Mouse (Mus musculus) limb, embryonic 11.5 days (tissue): ENCODE results near the gene Saa1. TPM values are rescaled to one million over a fixed set of nuclear protein-coding genes. Genes with fewer than 3 reads are reported as not detected.
"Not testable (repeated sequence)": the region's sequence is repeated elsewhere in the genome, so short reads cannot be mapped to it uniquely, and the experiment has no call there.

Experiments
- ATAC-seq: fragments of 200-750 bp; cut with Nextera tagmentation; 2 replicates; pipeline ENCODE4 v1.8.0; 2017; ENCODE audit warnings: low read depth; ENCODE audit not compliant: insufficient number of reproducible peaks, low FRiP score, low TSS enrichment
- DNase-seq: peaks from one replicate; pipeline ENCODE4 v3.0.0-alpha.2; 2015; ENCODE audit warnings: low spot score
- H3K27ac ChIP-seq: fragments of 300-500 bp; sonication (generic); replicated peaks from 2 replicates; pipeline ENCODE4 v1.5.1; 2014; ENCODE audit warnings: low read depth, mild to moderate bottlenecking, low read length
- H3K27me3 ChIP-seq: fragments of 300-500 bp; sonication (generic); 2 replicates; pipeline ENCODE4 v1.6.1; 2014; ENCODE audit warnings: mild to moderate bottlenecking, low read length, mixed read lengths; ENCODE audit not compliant: control insufficient read depth, insufficient read depth
- H3K36me3 ChIP-seq: fragments of 300-500 bp; sonication (generic); 2 replicates; pipeline ENCODE4 v1.6.1; 2014; ENCODE audit warnings: mild to moderate bottlenecking, low read length, moderate library complexity, mixed read lengths; ENCODE audit not compliant: control insufficient read depth, insufficient read depth
- H3K4me1 ChIP-seq: fragments of 300-500 bp; sonication (generic); 2 replicates; pipeline ENCODE4 v1.6.1; 2014; ENCODE audit warnings: low read length, mixed read lengths; ENCODE audit not compliant: control insufficient read depth, insufficient read depth
- H3K4me2 ChIP-seq: fragments of 300-500 bp; sonication (generic); 2 replicates; pipeline ENCODE4 v1.6.1; 2014; ENCODE audit warnings: low read depth, mild to moderate bottlenecking, moderate library complexity; ENCODE audit not compliant: severe bottlenecking
- H3K4me3 ChIP-seq: fragments of 300-500 bp; sonication (generic); 2 replicates; pipeline ENCODE4 v1.5.1; 2014; ENCODE audit warnings: low read depth, low read length
- H3K9ac ChIP-seq: fragments of 300-500 bp; sonication (generic); 2 replicates; pipeline ENCODE4 v1.6.1; 2014; ENCODE audit warnings: mild to moderate bottlenecking, low read length
- H3K9me3 ChIP-seq: fragments of 300-500 bp; sonication (generic); 2 replicates; pipeline ENCODE4 v1.6.1; 2016; ENCODE audit warnings: low read length; ENCODE audit not compliant: control insufficient read depth
- WGBS: fragments of 180-500 bp; shearing (Covaris S2); extraction: QIAGEN DNeasy Blood & Tissue Kit; methylation state at CpG from one replicate; pipeline ENCODE4 v1.1.7; 2014; 5-methylcytosine and 5-hydroxymethylcytosine counted together
- polyA plus RNA-seq: library from polyadenylated mRNA; unstranded; fragments of >200 nt; fragmentation: Nextera tagmentation; extraction: Ambion mirVana; gene quantifications from 2 replicates; pipeline ENCODE4 v1.2.1, GENCODE M21; 2014

The Saa1 gene
- polyA plus RNA-seq: 0.81 TPM in 1 of 2 replicates, not detected in the other

DNA sequence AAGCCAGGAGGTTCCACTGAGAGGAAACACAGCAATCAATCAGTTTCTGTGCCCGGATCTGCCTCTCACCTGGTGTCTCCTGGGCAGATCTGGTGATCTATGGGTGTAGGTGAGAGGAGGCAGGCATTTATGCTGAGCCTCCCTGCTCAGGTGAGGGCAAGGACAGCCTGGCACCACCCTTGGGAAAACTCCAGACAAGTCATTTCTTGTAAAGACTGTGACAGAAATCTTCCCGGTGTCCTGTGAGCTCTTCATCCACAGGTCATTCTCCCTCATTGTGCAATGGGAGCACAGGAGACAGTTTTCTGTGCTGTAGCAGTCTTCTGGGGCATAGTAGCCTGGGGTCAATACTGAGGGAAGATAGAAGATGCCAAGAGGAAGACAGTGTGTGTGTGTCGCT, at the start of gene Saa1:
Gene Saa1, minus strand, starts transcription at position 101 of the 400 bp plus-strand sequence.
- not testable (repeated sequence) for H3K9ac ChIP-seq, H3K9me3 ChIP-seq
- WGBS: 82% methylated on average over 3 of the region's 3 CpGs

DNA sequence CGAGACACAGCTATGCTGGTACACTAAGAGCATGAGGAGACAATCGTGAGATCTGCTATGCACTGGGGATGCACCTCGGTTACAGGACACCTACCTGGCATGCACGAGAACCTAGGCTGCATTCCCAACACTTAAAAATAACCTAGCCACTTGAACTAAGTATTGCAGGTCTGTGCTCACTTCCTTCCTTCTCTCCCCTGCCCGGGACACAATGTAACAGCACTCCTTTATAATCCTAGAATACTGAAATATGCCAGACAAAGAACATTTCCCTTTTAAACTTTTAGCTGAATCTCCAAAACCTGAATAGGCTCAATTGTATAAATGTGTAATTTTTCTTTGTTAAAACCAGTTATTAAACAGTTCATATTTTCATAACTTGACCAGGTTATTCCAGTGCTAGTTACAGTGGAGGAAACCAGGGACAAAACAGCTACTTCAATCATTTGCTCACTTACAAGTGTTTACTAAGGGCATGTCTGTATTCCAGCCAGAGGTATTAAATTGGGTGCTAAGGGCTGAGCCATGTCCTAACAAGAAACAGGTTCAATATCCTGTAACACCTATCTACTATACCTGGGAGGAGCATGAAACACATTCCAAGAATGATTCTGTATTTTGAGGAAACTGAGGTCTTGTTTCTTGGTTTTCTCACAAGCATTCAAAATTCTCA, 46.5 kb upstream of the Saa1 start:
- no peak for DNase-seq
- Histone ChIP-seq H3K4me2 (no peak overlapping the region), H3K4me3 (no peak overlapping the region), H3K9ac (no peak overlapping the region), H3K27me3 (no peaks in the 10 kb centered on the region), H3K36me3 (0 out of 2 replicates have a peak, but pooled peaks cover 4% of the 10 kb centered on the region), H3K9me3 (no peaks in the 10 kb centered on the region), H3K4me1 (no peaks in the 10 kb centered on the region), H3K27ac (no peak overlapping the region)
- WGBS: 82% methylated on average over 5 of the region's 5 CpGs
- ATAC-seq: no peak

More for the DNA sequence above, at the start of gene Saa1:
- H3K36me3 ChIP-seq, H3K4me2 ChIP-seq, H3K27ac ChIP-seq, H3K4me3 ChIP-seq, ATAC-seq, DNase-seq, H3K4me1 ChIP-seq, H3K27me3 ChIP-seq: not testable (repeated sequence)

DNA sequence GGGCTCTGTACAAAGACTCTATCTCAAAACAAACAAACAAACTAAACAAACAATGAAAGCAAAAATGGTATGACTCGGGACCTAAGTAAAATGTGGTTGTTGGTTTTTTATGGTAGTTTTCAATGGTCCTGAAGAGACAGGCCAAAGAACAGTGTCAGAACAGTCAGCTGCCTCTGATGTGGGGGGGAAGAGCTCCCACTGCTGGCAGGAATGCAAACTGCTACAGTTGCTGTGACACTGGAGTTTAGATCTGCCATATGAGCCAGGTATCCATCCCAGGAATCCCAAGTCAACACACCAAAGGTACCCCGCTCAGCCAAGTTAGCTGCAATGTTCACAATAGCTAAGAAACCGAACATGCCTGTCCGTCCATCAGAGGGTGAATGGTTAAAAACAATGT, 27.9 kb upstream of the Saa1 start:
- DNase-seq: peak; percentile 80
- 66% methylated on average over 4 of the region's 4 CpGs for WGBS
- no peak overlapping the region for H3K27ac ChIP-seq
- ATAC-seq: no peak
- no peaks in the 10 kb centered on the region for H3K9me3 ChIP-seq
- no peak overlapping the region for H3K9ac ChIP-seq
- no peak overlapping the region for H3K4me3 ChIP-seq
- peaks cover 9% of the 10 kb centered on the region for H3K36me3 ChIP-seq
- H3K4me2 ChIP-seq: no peak overlapping the region
- no peaks in the 10 kb centered on the region for H3K27me3 ChIP-seq
- no peaks in the 10 kb centered on the region for H3K4me1 ChIP-seq

DNA sequence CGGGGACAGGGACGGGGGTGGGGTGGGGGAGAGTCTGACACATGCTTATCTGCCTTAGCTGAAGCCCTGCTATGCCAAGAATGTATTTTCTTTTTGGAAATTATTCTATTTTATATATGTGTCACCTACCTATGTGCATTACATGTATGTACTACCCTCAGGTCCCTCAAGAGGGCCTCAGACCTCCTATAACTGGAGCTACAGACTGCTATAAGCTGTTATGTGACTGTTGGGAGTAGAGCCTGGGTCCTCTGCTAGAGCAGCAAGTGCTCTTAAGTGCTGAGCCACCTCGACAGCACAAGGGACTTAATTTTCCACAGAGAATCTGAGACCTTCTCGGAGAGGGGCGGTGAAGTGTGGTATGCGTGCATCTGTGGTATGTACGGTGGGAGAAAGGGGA, 25.7 kb upstream of the Saa1 start:
- DNase-seq: no peak
- peaks cover 14% of the 10 kb centered on the region for H3K36me3 ChIP-seq
- H3K4me3 ChIP-seq: no peak overlapping the region
- ATAC-seq: no peak
- no peak overlapping the region for H3K27ac ChIP-seq
- no peaks in the 10 kb centered on the region for H3K27me3 ChIP-seq
- H3K4me2 ChIP-seq: no peak overlapping the region
- no peak overlapping the region for H3K9ac ChIP-seq
- H3K9me3 ChIP-seq: no peaks in the 10 kb centered on the region
- WGBS: 92% methylated on average over 7 of the region's 7 CpGs
- H3K4me1 ChIP-seq: no peaks in the 10 kb centered on the region

DNA sequence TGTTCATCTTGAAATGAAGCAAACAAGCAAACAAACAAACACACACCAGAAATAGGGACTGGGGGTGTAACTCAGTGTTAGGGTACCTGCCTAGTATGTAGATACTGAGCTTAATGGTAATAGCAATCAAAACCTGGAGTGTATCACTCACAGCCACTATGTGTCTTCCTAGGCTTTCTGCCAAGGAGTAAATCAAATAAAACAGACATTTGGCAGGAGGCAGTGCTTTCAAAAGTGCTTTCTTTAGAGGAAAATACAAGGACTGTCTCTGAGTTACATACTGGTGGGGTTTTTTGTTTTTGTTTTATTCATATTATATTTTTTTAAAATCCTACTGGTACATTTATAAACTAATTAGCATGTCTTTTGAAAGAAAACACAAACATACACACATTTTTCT, 24.6 kb upstream of the Saa1 start:
- H3K4me1 ChIP-seq: no peaks in the 10 kb centered on the region
- no peak overlapping the region for H3K4me2 ChIP-seq
- no peak overlapping the region for H3K4me3 ChIP-seq
- no peak for ATAC-seq
- H3K27me3 ChIP-seq: no peaks in the 10 kb centered on the region
- no peak overlapping the region for H3K9ac ChIP-seq
- H3K9me3 ChIP-seq: no peaks in the 10 kb centered on the region
- no peak overlapping the region for H3K27ac ChIP-seq
- no peak for DNase-seq
- H3K36me3 ChIP-seq: peaks cover 16% of the 10 kb centered on the region

DNA sequence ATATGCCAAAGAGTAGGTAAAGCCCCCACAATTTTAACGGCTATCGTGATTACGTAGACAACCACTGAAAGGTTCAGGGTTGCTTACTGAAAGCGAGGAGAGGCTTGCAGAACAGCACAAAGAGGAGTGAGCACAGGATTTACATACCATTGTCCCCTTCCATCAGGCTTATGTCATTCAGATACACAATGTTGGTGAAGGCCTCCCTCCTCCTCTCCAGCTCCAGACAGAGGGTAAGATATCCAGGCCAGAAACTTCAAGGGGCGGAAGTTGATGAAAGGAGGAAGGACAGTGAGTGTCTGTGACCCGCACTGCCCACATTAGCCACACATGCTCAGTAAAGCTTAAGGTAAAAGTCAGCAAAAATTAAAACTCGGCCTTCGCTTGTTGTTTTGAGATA, 21.9 kb upstream of the Saa1 start:
- no peak for ATAC-seq

DNA sequence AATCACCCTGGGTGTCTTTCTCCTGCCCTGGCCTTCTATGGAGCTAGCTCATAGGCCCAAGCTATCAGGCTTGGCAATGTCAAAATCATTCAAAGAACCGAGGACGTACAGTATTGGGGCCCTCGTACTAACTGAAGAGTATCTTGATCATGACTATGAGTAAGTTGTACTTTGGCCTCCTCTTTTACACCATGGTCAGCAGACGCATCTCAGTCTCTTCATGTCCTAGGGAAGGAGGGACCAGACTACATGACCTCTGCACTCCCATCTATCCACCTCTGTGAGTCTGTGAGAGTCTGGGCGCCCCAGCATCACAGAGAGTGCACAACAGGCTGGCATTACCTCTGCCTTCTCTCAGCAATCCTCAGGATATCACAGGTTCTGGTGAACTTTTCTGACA, 19.8 kb upstream of the Saa1 start:
- Histone ChIP-seq H3K36me3 (peaks cover 7% of the 10 kb centered on the region; the same call in 1 of the 2 replicates), H3K9me3 (no peaks in the 10 kb centered on the region), H3K9ac (no peak overlapping the region), H3K4me1 (no peaks in the 10 kb centered on the region), H3K4me2 (no peak overlapping the region), H3K27ac (no peak overlapping the region), H3K27me3 (no peaks in the 10 kb centered on the region), H3K4me3 (no peak overlapping the region)
- no peak for DNase-seq
- ATAC-seq: no peak
- WGBS: 90% methylated on average over 5 of the region's 5 CpGs

More for the DNA sequence above, 21.9 kb upstream of the Saa1 start:
- peaks cover 16% of the 10 kb centered on the region for H3K36me3 ChIP-seq
- no peaks in the 10 kb centered on the region for H3K4me1 ChIP-seq
- no peak overlapping the region for H3K4me2 ChIP-seq
- no peaks in the 10 kb centered on the region for H3K27me3 ChIP-seq
- H3K9me3 ChIP-seq: no peaks in the 10 kb centered on the region
- no peak for DNase-seq
- H3K9ac ChIP-seq: no peak overlapping the region
- 93% methylated on average over 8 of the region's 8 CpGs for WGBS
- H3K4me3 ChIP-seq: no peak overlapping the region
- no peak overlapping the region for H3K27ac ChIP-seq

DNA sequence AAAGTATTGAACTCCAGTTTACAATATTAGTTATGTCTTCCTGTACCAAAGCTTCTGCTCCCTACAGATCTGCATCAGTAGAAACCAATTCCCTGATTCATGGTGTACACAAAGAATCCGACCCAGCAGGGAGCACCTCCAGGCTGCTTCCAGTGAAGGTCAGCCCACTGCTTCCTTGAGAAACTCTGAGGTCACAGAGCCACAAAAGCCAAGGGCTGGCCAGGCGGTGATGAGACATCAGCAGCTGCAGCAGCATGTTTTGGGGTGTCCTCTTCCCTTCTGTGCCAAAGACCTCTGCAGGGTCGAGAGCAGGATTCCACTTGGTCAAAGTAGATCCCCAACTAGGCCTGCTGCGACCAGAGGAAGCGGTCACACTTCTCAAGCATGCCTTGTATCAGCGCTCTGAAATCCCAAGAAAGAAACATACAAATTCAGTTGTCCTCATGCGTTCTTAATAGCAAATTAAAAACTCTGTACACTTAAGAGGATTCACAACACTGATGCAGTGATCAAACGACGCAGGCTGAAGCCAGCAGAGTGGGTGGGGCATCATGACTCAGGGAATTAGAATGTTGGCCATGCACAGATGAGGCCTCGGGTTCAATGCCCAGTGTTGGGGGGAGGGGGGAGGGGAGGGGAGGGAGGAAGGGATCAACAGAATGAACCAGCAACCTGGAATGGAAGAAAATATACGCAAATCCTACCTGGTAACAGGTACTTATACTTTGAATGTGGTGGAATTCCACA, 18.4 kb upstream of the Saa1 start:
- Histone ChIP-seq H3K27me3 (no peaks in the 10 kb centered on the region), H3K4me1 (no peaks in the 10 kb centered on the region), H3K4me3 (no peak overlapping the region), H3K9ac (no peak overlapping the region), H3K36me3 (peaks cover 7% of the 10 kb centered on the region; the same call in 1 of the 2 replicates), H3K4me2 (no peak overlapping the region), H3K9me3 (no peaks in the 10 kb centered on the region), H3K27ac (no peak overlapping the region)
- no peak for DNase-seq
- no peak for ATAC-seq
- WGBS: 82% methylated on average over 11 of the region's 11 CpGs
